Mouse (Mus musculus): Measurements from ENCODE around the gene Itpkb. TPM values are rescaled to one million over a fixed set of nuclear protein-coding genes. Genes with fewer than 3 reads are reported as not detected.

Gene Itpkb
- total and polyA plus RNA-seq, 3 experiments: 4.2 to 14.4 (median 10.6) TPM

GRCm38 (mm10) chr1:180328794-180329665 lies 1.3 kb upstream of the Itpkb start:
- peaks cover 4% of the 10 kb centered on the region for H3K9me3 ChIP-seq (replicated peaks; ENCODE audit: low read length)
- peaks cover 16 to 42% of the 10 kb centered on the region in 2 experiments for H3K4me1 ChIP-seq (ENCODE audit: control insufficient read depth in 1 of 2, insufficient read depth in 2 of 2)
- TF ChIP-seq NELFE (IDR thresholded peaks at IDR 0.05; ENCODE audit: low read depth, low read length) (no peak), ZNF384 (IDR thresholded peaks at IDR 0.05; ENCODE audit: low read depth, low read length) (peak; percentile 64), MXI1 (IDR thresholded peaks at IDR 0.05; ENCODE audit: low read depth, low read length) (peak; percentile 48), JUND (conservative IDR thresholded peaks at IDR 0.05; ENCODE audit: low read depth, low read length) (no peak), POLR2AphosphoS2 (IDR thresholded peaks at IDR 0.05; ENCODE audit: low read depth, low read length) (no peak), SIN3A (IDR thresholded peaks at IDR 0.05; ENCODE audit: low read length) (peak; percentile 58), PAX5 (IDR thresholded peaks at IDR 0.05; ENCODE audit: low read length) (no peak), CTCF (conservative IDR thresholded peaks at IDR 0.05 in 1 of 2, IDR thresholded peaks at IDR 0.05 in 1 of 2; ENCODE audit: low read depth in 2 of 2, low read length in 2 of 2) (peak in 1 of 2 experiments; percentile 61; a peak in 3 of 4 replicates), NRF1 (IDR thresholded peaks at IDR 0.05; ENCODE audit: low read depth, low read length) (no peak), E2F4 (IDR thresholded peaks at IDR 0.05; ENCODE audit: insufficient replicate concordance, low read depth, low read length) (no peak), ZMIZ1 (IDR thresholded peaks at IDR 0.05; ENCODE audit: low read depth, low read length) (no peak), ZKSCAN1 (IDR thresholded peaks at IDR 0.05; ENCODE audit: borderline replicate concordance, low read depth, low read length) (no peak), POLR2A (IDR thresholded peaks at IDR 0.05; ENCODE audit: low read depth, low read length) (no peak), USF2 (conservative IDR thresholded peaks at IDR 0.05; ENCODE audit: low read depth, low read length) (no peak), MAZ (IDR thresholded peaks at IDR 0.05; ENCODE audit: low read depth, low read length) (0 out of 2 replicates have a peak, but pooled peaks have one; percentile 16), MAX (IDR thresholded peaks at IDR 0.05; ENCODE audit: low read length) (0 out of 2 replicates have a peak, but pooled peaks have one; percentile 45), JUN (IDR thresholded peaks at IDR 0.05; ENCODE audit: insufficient read depth, low read depth, low read length) (no peak), KAT2A (IDR thresholded peaks at IDR 0.05; ENCODE audit: insufficient replicate concordance, low read length) (no peak), IRF4 (IDR thresholded peaks at IDR 0.05; ENCODE audit: low read depth, low read length) (peak; percentile 23; the same call in 1 of the 2 replicates), HCFC1 (IDR thresholded peaks at IDR 0.05; ENCODE audit: low read depth, low read length) (peak; percentile 31; the same call in 1 of the 2 replicates), SMC3 (IDR thresholded peaks at IDR 0.05; ENCODE audit: low read depth, low read length) (peak; percentile 37), EP300 (IDR thresholded peaks at IDR 0.05; ENCODE audit: low read length) (peak; percentile 33; the same call in 1 of the 2 replicates), MAFK (IDR thresholded peaks at IDR 0.05; ENCODE audit: insufficient replicate concordance, low read length) (0 out of 2 replicates have a peak, but pooled peaks have one; percentile 11), ZC3H11A (IDR thresholded peaks at IDR 0.05; ENCODE audit: low read depth, low read length) (no peak), CHD2 (IDR thresholded peaks at IDR 0.05; ENCODE audit: low read length) (0 out of 2 replicates have a peak, but pooled peaks have one; percentile 33), CHD1 (IDR thresholded peaks at IDR 0.05; ENCODE audit: low read depth, low read length) (peak; percentile 83; the same call in 1 of the 2 replicates), BHLHE40 (IDR thresholded peaks at IDR 0.05; ENCODE audit: low read depth, low read length) (0 out of 2 replicates have a peak, but pooled peaks have one; percentile 22), RAD21 (IDR thresholded peaks at IDR 0.05; ENCODE audit: low read depth, low read length) (peak; percentile 40)
- H3K27ac ChIP-seq (ENCODE audit: insufficient read depth, low read depth): no peak overlapping the region
- H3K36me3 ChIP-seq (replicated peaks in 1 of 2; ENCODE audit: control insufficient read depth in 1 of 2, insufficient read depth in 1 of 2, low read length in 1 of 2): peaks cover 20 to 23% of the 10 kb centered on the region in 2 experiments
- H3K4me3 ChIP-seq (replicated peaks in 1 of 3; ENCODE audit: low read depth in 2 of 3, low read length in 2 of 3, poor library complexity in 1 of 3): peak overlapping the region in 2 of 3 experiments; percentile 18 to 43
- H3K27me3 ChIP-seq (replicated peaks): no peaks in the 10 kb centered on the region
- dilution Hi-C loops (cut with MboI; ENCODE audit: extremely low pct_ligation_motif_present, extremely low pct_unique_long_range_greater_than_20kb, low sequenced_read_pairs): no loop called here
- DNase-seq (ENCODE audit: extremely low read depth): peak; percentile 63
- in situ Hi-C loops (cut with MboI; ENCODE audit: low pct_ligation_motif_present, low pct_unique_long_range_greater_than_20kb, low sequenced_read_pairs): no loop called here
- peaks cover 3% of the 10 kb centered on the region for H3K79me2 ChIP-seq (replicated peaks; ENCODE audit: control insufficient read depth, extremely low read depth, insufficient read depth, poor library complexity, severe bottlenecking)
- peak overlapping the region; percentile 73 for H3K9ac ChIP-seq (ENCODE audit: insufficient read depth, low read depth)
- peak overlapping the region; percentile 98 for H3K4me2 ChIP-seq (ENCODE audit: insufficient read depth, low read depth, poor library complexity, severe bottlenecking)

All from CH12.LX (cell line).